Mouse (Mus musculus) hindbrain, embryonic 12.5 days (tissue): ENCODE results near the gene Ybx1. TPM values are rescaled to one million over a fixed set of nuclear protein-coding genes. Genes with fewer than 3 reads are reported as not detected.

Experiments
- ATAC-seq: fragments of 200-750 bp; cut with Nextera tagmentation; 2 replicates; pipeline ENCODE4 v1.8.0; 2017; ENCODE audit warnings: moderate TSS enrichment; ENCODE audit not compliant: low FRiP score
- H3K27ac ChIP-seq: fragments of 300-500 bp; sonication (generic); 2 replicates; pipeline ENCODE4 v1.5.1; 2016; ENCODE audit warnings: mild to moderate bottlenecking
- H3K27me3 ChIP-seq: fragments of 300-500 bp; sonication (generic); 2 replicates; pipeline ENCODE4 v1.6.1; 2016; ENCODE audit warnings: mild to moderate bottlenecking
- H3K36me3 ChIP-seq: fragments of 300-500 bp; sonication (generic); 2 replicates; pipeline ENCODE4 v1.6.1; 2016; ENCODE audit warnings: mild to moderate bottlenecking
- H3K4me1 ChIP-seq: fragments of 300-500 bp; sonication (generic); 2 replicates; pipeline ENCODE4 v1.6.1; 2016
- H3K4me2 ChIP-seq: fragments of 300-500 bp; sonication (generic); replicated peaks from 2 replicates; pipeline ENCODE4 v1.6.1; 2016; ENCODE audit warnings: mild to moderate bottlenecking
- H3K4me3 ChIP-seq: fragments of 300-500 bp; sonication (generic); 2 replicates; pipeline ENCODE4 v1.5.1; 2016; ENCODE audit warnings: mild to moderate bottlenecking
- H3K9ac ChIP-seq: fragments of 300-500 bp; sonication (generic); 2 replicates; pipeline ENCODE4 v1.6.1; 2016; ENCODE audit warnings: mild to moderate bottlenecking, moderate library complexity
- H3K9me3 ChIP-seq: fragments of 300-500 bp; sonication (generic); replicated peaks from 2 replicates; pipeline ENCODE4 v1.6.1; 2016; ENCODE audit warnings: mild to moderate bottlenecking
- WGBS: fragments of 180-500 bp; shearing (Covaris S2); methylation state at CpG from one replicate; pipeline ENCODE4 v1.1.7; 2016; 5-methylcytosine and 5-hydroxymethylcytosine counted together
- polyA plus RNA-seq: library from polyadenylated mRNA; unstranded; fragments of >200 nt; fragmentation: Nextera tagmentation; extraction: Ambion mirVana; gene quantifications from 2 replicates; pipeline ENCODE4 v1.2.1, GENCODE M21; 2016

The Ybx1 gene
- 1,173 and 1,272 TPM in 2 replicates for polyA plus RNA-seq

GRCm38 (mm10) chr4:119294415-119295133, at the start of gene Ybx1:
Ybx1 (minus strand) TSS chr4:119294604.
- peaks cover 5% of the 10 kb centered on the region; the same call in 1 of the 2 replicates for H3K36me3 ChIP-seq
- H3K27ac ChIP-seq: peak within 1 kb of the TSS; percentile 91
- H3K4me1 ChIP-seq: peaks cover 28% of the 10 kb centered on the region
- under 1% methylated on average over 60 of the region's 61 CpGs for WGBS
- peak; percentile 99 for ATAC-seq
- peak within 1 kb of the TSS; percentile 82 for H3K4me3 ChIP-seq
- H3K9me3 ChIP-seq: no peaks in the 10 kb centered on the region
- no peaks in the 10 kb centered on the region for H3K27me3 ChIP-seq
- peak within 1 kb of the TSS; percentile 78 for H3K4me2 ChIP-seq
- H3K9ac ChIP-seq: peak within 1 kb of the TSS; percentile 98

GRCm38 (mm10) chr4:119338861-119339361, 44.5 kb upstream of the Ybx1 start:
- H3K27ac ChIP-seq: peak overlapping the region; percentile 83

GRCm38 (mm10) chr4:119338422-119338821, 44.0 kb upstream of the Ybx1 start:
- Histone ChIP-seq H3K9me3 (no peaks in the 10 kb centered on the region), H3K27ac (peak overlapping the region; percentile 83), H3K4me1 (0 out of 2 replicates have a peak, but pooled peaks cover 3% of the 10 kb centered on the region), H3K4me2 (peak overlapping the region; percentile 42), H3K9ac (peak overlapping the region; percentile 15; the same call in 1 of the 2 replicates), H3K4me3 (no peak overlapping the region), H3K36me3 (no peaks in the 10 kb centered on the region), H3K27me3 (no peaks in the 10 kb centered on the region)
- 56% methylated on average over 4 of the region's 4 CpGs for WGBS
- ATAC-seq: peak; percentile 84

More at GRCm38 (mm10) chr4:119338861-119339361, 44.5 kb upstream of the Ybx1 start:
- Histone ChIP-seq H3K27me3 (no peaks in the 10 kb centered on the region), H3K9me3 (no peaks in the 10 kb centered on the region), H3K4me2 (peak overlapping the region; percentile 42), H3K4me3 (no peak overlapping the region), H3K4me1 (0 out of 2 replicates have a peak, but pooled peaks cover 3% of the 10 kb centered on the region), H3K36me3 (no peaks in the 10 kb centered on the region), H3K9ac (peak overlapping the region; percentile 15; the same call in 1 of the 2 replicates)
- WGBS: 2% methylated on average over 10 of the region's 10 CpGs
- peak; percentile 94 for ATAC-seq

- ATAC-seq: no peak
- 0 out of 2 replicates have a peak, but pooled peaks cover 3% of the 10 kb centered on the region for H3K4me1 ChIP-seq
- no peaks in the 10 kb centered on the region for H3K36me3 ChIP-seq
- 89% methylated on average over 6 of the region's 6 CpGs for WGBS
- no peaks in the 10 kb centered on the region for H3K9me3 ChIP-seq
- H3K4me3 ChIP-seq: no peak overlapping the region
- no peak overlapping the region for H3K9ac ChIP-seq
- no peak overlapping the region for H3K4me2 ChIP-seq
- H3K27ac ChIP-seq: no peak overlapping the region
- H3K27me3 ChIP-seq: no peaks in the 10 kb centered on the region
Observed at GRCm38 (mm10) chr4:119333487-119333886, 39.1 kb upstream of the Ybx1 start.

- Histone ChIP-seq H3K9ac (peak overlapping the region; percentile 67), H3K4me1 (peaks cover 16% of the 10 kb centered on the region), H3K9me3 (no peaks in the 10 kb centered on the region), H3K4me2 (peak overlapping the region; percentile 99), H3K4me3 (peak overlapping the region; percentile 83), H3K27ac (peak overlapping the region; percentile 83), H3K27me3 (peaks cover 12% of the 10 kb centered on the region), H3K36me3 (peaks cover 8% of the 10 kb centered on the region)
- peak; percentile 71 for ATAC-seq
- 31% methylated on average over 10 of the region's 10 CpGs for WGBS
Observed at GRCm38 (mm10) chr4:119320896-119321550, 26.6 kb upstream of the Ybx1 start.

GRCm38 (mm10) chr4:119320131-119320830, 25.9 kb upstream of the Ybx1 start, which contains the start of gene Ppih:
Ppih (minus strand) TSS chr4:119320546.
- H3K4me1 ChIP-seq: peaks cover 16% of the 10 kb centered on the region
- H3K4me2 ChIP-seq: peak within 1 kb of the TSS; percentile 99
- peak; percentile 97 for ATAC-seq
- WGBS: 1% methylated on average over 44 of the region's 44 CpGs
- H3K27ac ChIP-seq: peak within 1 kb of the TSS; percentile 83
- peaks cover 12% of the 10 kb centered on the region for H3K27me3 ChIP-seq
- no peaks in the 10 kb centered on the region for H3K9me3 ChIP-seq
- peak within 1 kb of the TSS; percentile 83 for H3K4me3 ChIP-seq
- peak within 1 kb of the TSS; percentile 67 for H3K9ac ChIP-seq
- peaks cover 16% of the 10 kb centered on the region for H3K36me3 ChIP-seq

- no peak overlapping the region for H3K4me2 ChIP-seq
- no peak for ATAC-seq
- peaks cover 61% of the 10 kb centered on the region for H3K36me3 ChIP-seq
- H3K9me3 ChIP-seq: no peaks in the 10 kb centered on the region
- no peak overlapping the region for H3K27ac ChIP-seq
- H3K4me3 ChIP-seq: no peak overlapping the region
- WGBS: 96% methylated on average over 1 of the region's 1 CpGs
- no peak overlapping the region for H3K9ac ChIP-seq
- no peaks in the 10 kb centered on the region for H3K27me3 ChIP-seq
- H3K4me1 ChIP-seq: no peaks in the 10 kb centered on the region
Observed at GRCm38 (mm10) chr4:119313756-119314155, 19.4 kb upstream of the Ybx1 start.

GRCm38 (mm10) chr4:119305418-119305817, 11.0 kb upstream of the Ybx1 start:
- H3K27me3 ChIP-seq: no peaks in the 10 kb centered on the region
- no peak overlapping the region for H3K4me2 ChIP-seq
- H3K4me3 ChIP-seq: no peak overlapping the region
- no peak overlapping the region for H3K27ac ChIP-seq
- WGBS: 72% methylated on average over 5 of the region's 5 CpGs
- H3K4me1 ChIP-seq: no peaks in the 10 kb centered on the region
- ATAC-seq: no peak
- peaks cover 27% of the 10 kb centered on the region for H3K36me3 ChIP-seq
- no peak overlapping the region for H3K9ac ChIP-seq
- no peaks in the 10 kb centered on the region for H3K9me3 ChIP-seq

GRCm38 (mm10) chr4:119303291-119303690, 8.9 kb upstream of the Ybx1 start:
- no peaks in the 10 kb centered on the region for H3K4me1 ChIP-seq
- H3K9ac ChIP-seq: no peak overlapping the region
- 89% methylated on average over 8 of the region's 8 CpGs for WGBS

GRCm38 (mm10) chr4:119301777-119302176, 7.4 kb upstream of the Ybx1 start:
- no peak for ATAC-seq
- no peak overlapping the region for H3K27ac ChIP-seq
- WGBS: 89% methylated on average over 3 of the region's 3 CpGs
- peaks cover 2% of the 10 kb centered on the region for H3K36me3 ChIP-seq
- H3K27me3 ChIP-seq: no peaks in the 10 kb centered on the region
- no peaks in the 10 kb centered on the region for H3K9me3 ChIP-seq
- no peak overlapping the region for H3K4me3 ChIP-seq
- H3K4me1 ChIP-seq: no peaks in the 10 kb centered on the region
- H3K4me2 ChIP-seq: no peak overlapping the region
- H3K9ac ChIP-seq: no peak overlapping the region

More at GRCm38 (mm10) chr4:119303291-119303690, 8.9 kb upstream of the Ybx1 start:
- no peak overlapping the region for H3K27ac ChIP-seq
- no peak for ATAC-seq
- no peak overlapping the region for H3K4me3 ChIP-seq
- peaks cover 16% of the 10 kb centered on the region for H3K36me3 ChIP-seq
- H3K27me3 ChIP-seq: no peaks in the 10 kb centered on the region
- no peaks in the 10 kb centered on the region for H3K9me3 ChIP-seq
- H3K4me2 ChIP-seq: no peak overlapping the region

GRCm38 (mm10) chr4:119300761-119301160, 6.4 kb upstream of the Ybx1 start:
- ATAC-seq: no peak
- 95% methylated on average over 3 of the region's 3 CpGs for WGBS
- no peak overlapping the region for H3K27ac ChIP-seq
- H3K4me2 ChIP-seq: no peak overlapping the region
- H3K9me3 ChIP-seq: no peaks in the 10 kb centered on the region
- H3K4me3 ChIP-seq: no peak overlapping the region
- no peaks in the 10 kb centered on the region for H3K36me3 ChIP-seq
- H3K9ac ChIP-seq: no peak overlapping the region
- H3K4me1 ChIP-seq: peaks cover under 1% of the 10 kb centered on the region; the same call in 1 of the 2 replicates
- no peaks in the 10 kb centered on the region for H3K27me3 ChIP-seq

- H3K27me3 ChIP-seq: no peaks in the 10 kb centered on the region
- H3K27ac ChIP-seq: no peak overlapping the region
- H3K9me3 ChIP-seq: no peaks in the 10 kb centered on the region
- ATAC-seq: no peak
- H3K36me3 ChIP-seq: no peaks in the 10 kb centered on the region
- H3K9ac ChIP-seq: no peak overlapping the region
- no peak overlapping the region for H3K4me3 ChIP-seq
- H3K4me2 ChIP-seq: no peak overlapping the region
- 83% methylated on average over 2 of the region's 2 CpGs for WGBS
- H3K4me1 ChIP-seq: peaks cover 12% of the 10 kb centered on the region
Observed at GRCm38 (mm10) chr4:119297361-119297760, 3.0 kb upstream of the Ybx1 start.
